Mouse (Mus musculus) embryo, embryonic 10.5 days (tissue): ENCODE measurements around the gene Grip1.

Source experiments
- DNase-seq: peaks from one replicate; pipeline ENCODE4 v3.0.0-alpha.2; 2015; ENCODE audit warnings: low spot score

Gene Grip1

GRCm38 (mm10) chr10:119453431-119454105, at the start of gene Grip1:
Grip1 (plus strand) TSS chr10:119453830.
- DNase-seq: peak; percentile 84

GRCm38 (mm10) chr10:119405103-119405502, 48.5 kb upstream of the Grip1 start:
- no peak for DNase-seq

- DNase-seq: no peak
Observed at GRCm38 (mm10) chr10:119405612-119406011, 48.0 kb upstream of the Grip1 start.

- DNase-seq: no peak
Observed at GRCm38 (mm10) chr10:119408327-119408726, 45.3 kb upstream of the Grip1 start.

GRCm38 (mm10) chr10:119413238-119413637, 40.4 kb upstream of the Grip1 start:
- DNase-seq: no peak

GRCm38 (mm10) chr10:119415106-119415505, 38.5 kb upstream of the Grip1 start:
- no peak for DNase-seq

GRCm38 (mm10) chr10:119421418-119421817, 32.2 kb upstream of the Grip1 start:
- no peak for DNase-seq

GRCm38 (mm10) chr10:119423821-119424534, 29.7 kb upstream of the Grip1 start:
- DNase-seq: no peak

- no peak for DNase-seq
Observed at GRCm38 (mm10) chr10:119427653-119428052, 26.0 kb upstream of the Grip1 start.

- no peak for DNase-seq
Observed at GRCm38 (mm10) chr10:119428106-119428505, 25.5 kb upstream of the Grip1 start.

GRCm38 (mm10) chr10:119430240-119430639, 23.4 kb upstream of the Grip1 start:
- no peak for DNase-seq

GRCm38 (mm10) chr10:119431801-119432200, 21.8 kb upstream of the Grip1 start:
- DNase-seq: no peak

GRCm38 (mm10) chr10:119435818-119436217, 17.8 kb upstream of the Grip1 start:
- DNase-seq: no peak

GRCm38 (mm10) chr10:119437319-119437718, 16.3 kb upstream of the Grip1 start:
- DNase-seq: no peak

- peak; percentile 4 for DNase-seq
Observed at GRCm38 (mm10) chr10:119441743-119442142, 11.9 kb upstream of the Grip1 start.

- DNase-seq: no peak
Observed at GRCm38 (mm10) chr10:119447392-119447914, 6.2 kb upstream of the Grip1 start.

GRCm38 (mm10) chr10:119447930-119448329, 5.7 kb upstream of the Grip1 start:
- no peak for DNase-seq

- no peak for DNase-seq
Observed at GRCm38 (mm10) chr10:119452698-119453097, 932 bp upstream of the Grip1 start.

- peak; percentile 63 for DNase-seq
Observed at GRCm38 (mm10) chr10:119454106-119454667, 557 bp downstream of the Grip1 start.

- peak; percentile 69 for DNase-seq
Observed at GRCm38 (mm10) chr10:119454668-119455542, 1.3 kb downstream of the Grip1 start.

GRCm38 (mm10) chr10:119455543-119455940, 1.9 kb downstream of the Grip1 start:
- DNase-seq: peak; percentile 22

GRCm38 (mm10) chr10:119457121-119457520, 3.5 kb downstream of the Grip1 start:
- no peak for DNase-seq
